Mouse (Mus musculus) hindbrain, embryonic 10.5 days (tissue): ENCODE results near the gene Cyp4f40. TPM values are rescaled to one million over a fixed set of nuclear protein-coding genes. Genes with fewer than 3 reads are reported as not detected.
"Not testable (repeated sequence)": the region's sequence is repeated elsewhere in the genome, so short reads cannot be mapped to it uniquely, and the experiment has no call there.

Experiments used
- DNase-seq: peaks from one replicate; pipeline ENCODE4 v3.0.0-alpha.2; 2017; ENCODE audit warnings: low spot score
- H3K27ac ChIP-seq: fragments of 300-500 bp; sonication (generic); 2 replicates; pipeline ENCODE4 v1.5.1; 2016; ENCODE audit warnings: mild to moderate bottlenecking, moderate library complexity
- H3K27me3 ChIP-seq: fragments of 300-500 bp; sonication (generic); 2 replicates; pipeline ENCODE4 v1.6.1; 2016; ENCODE audit warnings: mild to moderate bottlenecking; ENCODE audit not compliant: poor library complexity, insufficient read depth, severe bottlenecking
- H3K36me3 ChIP-seq: fragments of 300-500 bp; sonication (generic); 2 replicates; pipeline ENCODE4 v1.6.1; 2016; ENCODE audit warnings: mild to moderate bottlenecking, moderate library complexity
- H3K4me1 ChIP-seq: fragments of 300-500 bp; sonication (generic); replicated peaks from 2 replicates; pipeline ENCODE4 v1.6.1; 2016; ENCODE audit warnings: mild to moderate bottlenecking
- H3K4me3 ChIP-seq: fragments of 300-500 bp; sonication (generic); 2 replicates; pipeline ENCODE4 v1.5.1; 2016; ENCODE audit warnings: mild to moderate bottlenecking, moderate library complexity
- H3K9me3 ChIP-seq: fragments of 300-500 bp; sonication (generic); 2 replicates; pipeline ENCODE4 v1.6.1; 2016; ENCODE audit warnings: mild to moderate bottlenecking, moderate library complexity
- whole genome bisulfite sequencing: fragments of 180-500 bp; shearing (Covaris S2); methylation state at CpG from one replicate; pipeline ENCODE4 v1.1.7; 2016; 5-methylcytosine and 5-hydroxymethylcytosine counted together
- polyA plus RNA-seq: library from polyadenylated mRNA; unstranded; fragments of >200 nt; fragmentation: Nextera tagmentation; extraction: Ambion mirVana; gene quantifications from 2 replicates; pipeline ENCODE4 v1.2.1, GENCODE M21; 2016

The Cyp4f40 gene
- polyA plus RNA-seq, 1 experiment from 2014 or later, result not detected

- H3K4me1 ChIP-seq, result no peaks in the 10 kb centered on the region
- no peaks in the 10 kb centered on the region for H3K9me3 ChIP-seq
- H3K27ac ChIP-seq, result no peak overlapping the region
- no peaks in the 10 kb centered on the region for H3K27me3 ChIP-seq
- DNase-seq, result no peak
- WGBS, result 94% methylated on average over 4 of the region's 4 CpGs
- no peak overlapping the region for H3K4me3 ChIP-seq
- no peaks in the 10 kb centered on the region for H3K36me3 ChIP-seq
Measured at GRCm38 (mm10) chr17:32653860-32654259, 4.8 kb upstream of the Cyp4f40 start.

- Histone ChIP-seq H3K27ac (no peak overlapping the region), H3K4me1 (no peaks in the 10 kb centered on the region), H3K9me3 (no peaks in the 10 kb centered on the region), H3K4me3 (no peak overlapping the region), H3K27me3 (no peaks in the 10 kb centered on the region), H3K36me3 (no peaks in the 10 kb centered on the region)
- 81% methylated on average over 3 of the region's 3 CpGs for WGBS
- DNase-seq, result no peak
Measured at GRCm38 (mm10) chr17:32657041-32657440, 1.7 kb upstream of the Cyp4f40 start.

- no peaks in the 10 kb centered on the region for H3K27me3 ChIP-seq
- no peaks in the 10 kb centered on the region for H3K36me3 ChIP-seq
- no peak for DNase-seq
- 68% methylated on average over 1 of the region's 1 CpGs for WGBS
- no peaks in the 10 kb centered on the region for H3K9me3 ChIP-seq
- H3K27ac ChIP-seq, result no peak overlapping the region
- no peak overlapping the region for H3K4me3 ChIP-seq
- no peaks in the 10 kb centered on the region for H3K4me1 ChIP-seq
Measured at GRCm38 (mm10) chr17:32658246-32658645, 454 bp upstream of the Cyp4f40 start.

GRCm38 (mm10) chr17:32673976-32674375 lies 15.3 kb downstream of the Cyp4f40 start:
- 69% methylated on average over 7 of the region's 7 CpGs for WGBS
- Histone ChIP-seq H3K36me3 (no peaks in the 10 kb centered on the region), H3K27me3 (no peaks in the 10 kb centered on the region), H3K4me1 (peaks cover 6% of the 10 kb centered on the region; the same call in 1 of the 2 replicates), H3K9me3 (no peaks in the 10 kb centered on the region), H3K4me3 (no peak overlapping the region), H3K27ac (no peak overlapping the region)
- DNase-seq, result no peak

GRCm38 (mm10) chr17:32676040-32676635 lies 17.4 kb downstream of the Cyp4f40 start:
- no peaks in the 10 kb centered on the region for H3K9me3 ChIP-seq
- H3K27me3 ChIP-seq, result no peaks in the 10 kb centered on the region
- no peak overlapping the region for H3K27ac ChIP-seq
- H3K4me1 ChIP-seq, result peaks cover 6% of the 10 kb centered on the region; the same call in 1 of the 2 replicates
- H3K4me3 ChIP-seq, result peak overlapping the region; percentile 16; the same call in 1 of the 2 replicates
- no peaks in the 10 kb centered on the region for H3K36me3 ChIP-seq
- peak; percentile 27 for DNase-seq
- WGBS, result 44% methylated on average over 21 of the region's 21 CpGs

GRCm38 (mm10) chr17:32680404-32680803 lies 21.7 kb downstream of the Cyp4f40 start:
- no peaks in the 10 kb centered on the region for H3K27me3 ChIP-seq
- peaks cover 19% of the 10 kb centered on the region for H3K4me1 ChIP-seq
- WGBS, result 31% methylated on average over 2 of the region's 2 CpGs
- H3K27ac ChIP-seq, result no peak overlapping the region
- no peaks in the 10 kb centered on the region for H3K9me3 ChIP-seq
- no peak overlapping the region for H3K4me3 ChIP-seq
- no peaks in the 10 kb centered on the region for H3K36me3 ChIP-seq
- DNase-seq, result peak; percentile 24

GRCm38 (mm10) chr17:32685048-32685750 lies 26.5 kb downstream of the Cyp4f40 start, which contains the start of gene Cyp4f15:
Gene Cyp4f15, plus strand, starts transcription at chr17:32685627.
- Histone ChIP-seq H3K27me3 (no peaks in the 10 kb centered on the region), H3K36me3 (no peaks in the 10 kb centered on the region), H3K27ac (peak within 1 kb of the TSS; percentile 86), H3K4me3 (peak within 1 kb of the TSS; percentile 6; the same call in 1 of the 2 replicates), H3K9me3 (no peaks in the 10 kb centered on the region), H3K4me1 (peaks cover 25% of the 10 kb centered on the region)
- 20% methylated on average over 7 of the region's 7 CpGs for WGBS
- DNase-seq, result peak; percentile 71

GRCm38 (mm10) chr17:32686722-32687121 lies 28.0 kb downstream of the Cyp4f40 start:
- WGBS, result 95% methylated on average over 5 of the region's 5 CpGs
- Histone ChIP-seq H3K27ac (no peak overlapping the region), H3K9me3 (no peaks in the 10 kb centered on the region), H3K4me3 (no peak overlapping the region), H3K36me3 (no peaks in the 10 kb centered on the region), H3K27me3 (no peaks in the 10 kb centered on the region), H3K4me1 (peaks cover 25% of the 10 kb centered on the region)
- DNase-seq, result no peak

- no peaks in the 10 kb centered on the region for H3K9me3 ChIP-seq
- no peaks in the 10 kb centered on the region; the same call in 1 of the 2 replicates for H3K36me3 ChIP-seq
- no peak overlapping the region for H3K4me3 ChIP-seq
- DNase-seq, result no peak
- no peaks in the 10 kb centered on the region for H3K27me3 ChIP-seq
- no peak overlapping the region for H3K27ac ChIP-seq
- WGBS, result 95% methylated on average over 1 of the region's 1 CpGs
- peaks cover 6% of the 10 kb centered on the region for H3K4me1 ChIP-seq
Measured at GRCm38 (mm10) chr17:32690959-32691358, 32.3 kb downstream of the Cyp4f40 start.

GRCm38 (mm10) chr17:32702826-32703225 lies 44.1 kb downstream of the Cyp4f40 start:
- Histone ChIP-seq H3K4me3 (no peak overlapping the region), H3K4me1 (no peaks in the 10 kb centered on the region), H3K27ac (no peak overlapping the region), H3K9me3 (peaks cover 16% of the 10 kb centered on the region), H3K27me3 (no peaks in the 10 kb centered on the region), H3K36me3 (peaks cover 13% of the 10 kb centered on the region; the same call in 1 of the 2 replicates)
- no peak for DNase-seq
- 47% methylated on average over 22 of the region's 22 CpGs for WGBS

- peaks cover 16% of the 10 kb centered on the region for H3K9me3 ChIP-seq
- H3K27me3 ChIP-seq, H3K4me3 ChIP-seq, H3K4me1 ChIP-seq, DNase-seq, H3K36me3 ChIP-seq, H3K27ac ChIP-seq: not testable (repeated sequence)
Measured at GRCm38 (mm10) chr17:32710541-32710940, 51.8 kb downstream of the Cyp4f40 start.

- not testable (repeated sequence) for H3K27me3 ChIP-seq, H3K4me3 ChIP-seq, H3K27ac ChIP-seq, DNase-seq, H3K36me3 ChIP-seq, H3K4me1 ChIP-seq
- WGBS, result 82% methylated on average over 1 of the region's 1 CpGs
- H3K9me3 ChIP-seq, result peaks cover 29% of the 10 kb centered on the region
Measured at GRCm38 (mm10) chr17:32722151-32722550, 63.5 kb downstream of the Cyp4f40 start.

GRCm38 (mm10) chr17:32722771-32723170 lies 64.1 kb downstream of the Cyp4f40 start:
- Histone ChIP-seq H3K36me3 (no peaks in the 10 kb centered on the region), H3K27me3 (no peaks in the 10 kb centered on the region), H3K4me3 (no peak overlapping the region), H3K9me3 (peaks cover 25% of the 10 kb centered on the region), H3K27ac (no peak overlapping the region), H3K4me1 (no peaks in the 10 kb centered on the region)
- no peak for DNase-seq
- 89% methylated on average over 7 of the region's 7 CpGs for WGBS
